Mouse (Mus musculus): ENCODE measurements at regions not wholly inside any gene's neighbourhood (a gene's known extent, or its start where the extent isn't known, plus 50 kb on each side); places are given as distances from the start of the nearest gene placed in this dataset.

- TF ChIP-seq POLR2AphosphoS2 (IDR thresholded peaks at IDR 0.05; ENCODE audit: low read depth, low read length) (no peak), EP300 (IDR thresholded peaks at IDR 0.05; ENCODE audit: low read length) (no peak), TBP (conservative IDR thresholded peaks at IDR 0.05; ENCODE audit: low read depth, low read length) (no peak), E2F4 (IDR thresholded peaks at IDR 0.05; ENCODE audit: insufficient replicate concordance, low read depth, low read length) (no peak), USF1 (IDR thresholded peaks at IDR 0.05; ENCODE audit: low read depth, low read length) (no peak), RCOR1 (conservative IDR thresholded peaks at IDR 0.05; ENCODE audit: low read depth, low read length) (no peak), POLR2A (IDR thresholded peaks at IDR 0.05; ENCODE audit: low read depth, low read length) (no peak), CTCF (conservative IDR thresholded peaks at IDR 0.05 in 1 of 2, IDR thresholded peaks at IDR 0.05 in 1 of 2; ENCODE audit: low read depth in 2 of 2, low read length in 2 of 2) (no peak), NELFE (IDR thresholded peaks at IDR 0.05; ENCODE audit: low read depth, low read length) (no peak), MAX (IDR thresholded peaks at IDR 0.05; ENCODE audit: low read length) (no peak), ZMIZ1 (IDR thresholded peaks at IDR 0.05; ENCODE audit: low read depth, low read length) (no peak), ZC3H11A (IDR thresholded peaks at IDR 0.05; ENCODE audit: low read depth, low read length) (no peak), MYC (IDR thresholded peaks at IDR 0.05; ENCODE audit: low read depth, low read length) (no peak)
These were observed 400.4 kb downstream of the Prim2 start for GRCm38 (mm10) chr1:33269162-33269561.
